Mouse (Mus musculus) kidney, embryonic 14.5 days (tissue): ENCODE results near the gene Golt1b. TPM values are rescaled to one million over a fixed set of nuclear protein-coding genes. Genes with fewer than 3 reads are reported as not detected.
A peak's percentile ranks its signal among the peaks of the same experiment; 100 is the strongest.

ENCODE experiments used
- ATAC-seq: fragments of 200-750 bp; cut with Nextera tagmentation; 2 replicates; pipeline ENCODE4 v1.8.0; 2017; ENCODE audit warnings: moderate number of reproducible peaks, mild to moderate bottlenecking, moderate TSS enrichment, moderate library complexity; ENCODE audit not compliant: low FRiP score, low TSS enrichment
- H3K27ac ChIP-seq: fragments of 300-500 bp; sonication (generic); 2 replicates; pipeline ENCODE4 v1.5.1; 2014; ENCODE audit warnings: low read depth, mild to moderate bottlenecking, low read length, moderate library complexity, mixed read lengths
- H3K27me3 ChIP-seq: fragments of 300-500 bp; sonication (generic); 2 replicates; pipeline ENCODE4 v1.6.1; 2014; ENCODE audit warnings: mild to moderate bottlenecking, low read length; ENCODE audit not compliant: control insufficient read depth, insufficient read depth
- H3K36me3 ChIP-seq: fragments of 300-500 bp; sonication (generic); 2 replicates; pipeline ENCODE4 v1.6.1; 2014; ENCODE audit warnings: low read length, mixed read lengths; ENCODE audit not compliant: control insufficient read depth, insufficient read depth
- H3K4me1 ChIP-seq: fragments of 300-500 bp; sonication (generic); 2 replicates; pipeline ENCODE4 v1.6.1; 2014; ENCODE audit warnings: low read length, mixed read lengths; ENCODE audit not compliant: control insufficient read depth, insufficient read depth
- H3K4me2 ChIP-seq: fragments of 300-500 bp; sonication (generic); replicated peaks from 2 replicates; pipeline ENCODE4 v1.6.1; 2014; ENCODE audit warnings: low read depth, mild to moderate bottlenecking, low read length
- H3K4me3 ChIP-seq: fragments of 300-500 bp; sonication (generic); 2 replicates; pipeline ENCODE4 v1.5.1; 2014; ENCODE audit warnings: mild to moderate bottlenecking, low read length
- H3K9ac ChIP-seq: fragments of 300-500 bp; sonication (generic); 2 replicates; pipeline ENCODE4 v1.6.1; 2014; ENCODE audit warnings: low read depth, mild to moderate bottlenecking, low read length, moderate library complexity
- H3K9me3 ChIP-seq: fragments of 300-500 bp; sonication (generic); 2 replicates; pipeline ENCODE4 v1.6.1; 2016; ENCODE audit warnings: low read length; ENCODE audit not compliant: control insufficient read depth
- WGBS: fragments of 180-500 bp; shearing (Covaris S2); extraction: QIAGEN DNeasy Blood & Tissue Kit; methylation state at CpG from one replicate; pipeline ENCODE4 v1.1.7; 2014; 5-methylcytosine and 5-hydroxymethylcytosine counted together
- polyA plus RNA-seq: library from polyadenylated mRNA; unstranded; fragments of >200 nt; fragmentation: Nextera tagmentation; extraction: Ambion mirVana; gene quantifications from 2 replicates; pipeline ENCODE4 v1.2.1, GENCODE M21; 2014

Golt1b gene
- polyA plus RNA-seq, 1 experiment from 2014 or later = 122 TPM

DNA sequence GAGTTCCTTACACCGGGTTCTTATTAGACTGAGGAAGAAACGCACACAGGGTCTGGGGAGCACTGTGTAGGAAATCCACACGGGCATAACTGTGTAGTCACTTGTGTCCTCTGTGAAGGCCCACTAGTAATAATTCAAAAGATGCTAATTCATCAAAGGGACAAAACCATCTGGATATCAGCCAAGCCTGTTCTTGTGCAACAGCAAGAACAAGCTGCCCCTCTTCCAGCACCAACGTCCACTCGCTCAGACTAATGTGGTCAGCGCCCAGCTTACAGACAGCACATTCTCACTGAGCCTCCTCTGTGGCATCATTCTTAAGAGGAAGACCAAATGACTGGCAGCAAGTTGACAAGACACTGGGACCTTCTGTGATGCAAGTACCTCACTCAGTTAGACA, 7.1 kb upstream of the Golt1b start:
- Histone ChIP-seq H3K36me3 (peaks cover 17% of the 10 kb centered on the region), H3K27ac (no peak overlapping the region), H3K9ac (no peak overlapping the region), H3K4me2 (no peak overlapping the region), H3K9me3 (no peaks in the 10 kb centered on the region), H3K27me3 (no peaks in the 10 kb centered on the region), H3K4me1 (no peaks in the 10 kb centered on the region), H3K4me3 (no peak overlapping the region)
- WGBS = 90% methylated on average over 6 of the region's 6 CpGs
- ATAC-seq = no peak

DNA sequence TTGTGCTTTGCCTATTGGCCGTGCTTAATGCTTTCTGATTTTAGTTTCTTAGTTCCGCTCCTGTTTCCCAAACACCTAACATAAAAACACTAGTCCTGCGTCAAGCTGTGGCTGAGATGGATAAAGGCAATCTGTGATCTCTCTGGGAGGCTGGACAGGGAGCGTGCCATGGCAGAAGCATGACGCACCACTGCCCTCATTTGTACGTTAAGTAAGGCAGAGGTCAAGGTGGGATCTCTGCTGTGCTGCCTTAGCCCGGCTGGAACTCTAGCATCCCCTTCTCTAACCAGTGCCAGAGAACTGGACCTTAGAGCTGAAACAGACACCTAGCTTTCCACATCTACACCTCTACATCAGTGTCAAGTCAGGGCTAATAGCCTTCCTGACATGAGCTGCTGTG, 5.4 kb upstream of the Golt1b start:
- no peak overlapping the region for H3K4me3 ChIP-seq
- H3K4me2 ChIP-seq = no peak overlapping the region
- no peaks in the 10 kb centered on the region for H3K9me3 ChIP-seq
- WGBS = 85% methylated on average over 7 of the region's 7 CpGs
- H3K27ac ChIP-seq = no peak overlapping the region
- no peaks in the 10 kb centered on the region for H3K27me3 ChIP-seq
- ATAC-seq = no peak
- H3K9ac ChIP-seq = no peak overlapping the region
- peaks cover 4% of the 10 kb centered on the region; the same call in 1 of the 2 replicates for H3K4me1 ChIP-seq
- peaks cover 4% of the 10 kb centered on the region; the same call in 1 of the 2 replicates for H3K36me3 ChIP-seq

DNA sequence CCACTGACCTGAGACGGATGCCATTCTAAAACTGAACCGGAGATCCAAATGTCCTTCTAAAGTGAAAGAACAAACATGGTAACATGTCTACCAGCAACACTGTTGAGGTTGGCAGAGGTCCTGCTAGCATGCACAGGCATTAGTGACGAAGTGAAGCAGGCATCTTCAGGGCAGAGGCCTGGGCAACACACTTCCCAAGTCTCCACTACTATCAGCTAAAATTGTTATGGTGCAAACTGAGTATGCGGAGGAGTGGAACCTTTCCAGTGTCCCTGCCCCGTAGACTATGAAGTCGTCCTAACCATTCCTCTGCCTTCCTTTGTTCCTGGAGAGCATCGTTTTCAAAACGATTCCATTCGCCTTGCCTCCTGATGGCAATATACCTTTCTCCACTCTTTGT, 2.5 kb upstream of the Golt1b start:
- no peaks in the 10 kb centered on the region for H3K27me3 ChIP-seq
- H3K4me2 ChIP-seq = no peak overlapping the region
- peaks cover 16% of the 10 kb centered on the region for H3K4me1 ChIP-seq
- ATAC-seq = no peak
- 88% methylated on average over 9 of the region's 9 CpGs for WGBS
- no peak overlapping the region for H3K27ac ChIP-seq
- H3K4me3 ChIP-seq = no peak overlapping the region
- no peaks in the 10 kb centered on the region for H3K9me3 ChIP-seq
- H3K9ac ChIP-seq = no peak overlapping the region
- no peaks in the 10 kb centered on the region for H3K36me3 ChIP-seq

DNA sequence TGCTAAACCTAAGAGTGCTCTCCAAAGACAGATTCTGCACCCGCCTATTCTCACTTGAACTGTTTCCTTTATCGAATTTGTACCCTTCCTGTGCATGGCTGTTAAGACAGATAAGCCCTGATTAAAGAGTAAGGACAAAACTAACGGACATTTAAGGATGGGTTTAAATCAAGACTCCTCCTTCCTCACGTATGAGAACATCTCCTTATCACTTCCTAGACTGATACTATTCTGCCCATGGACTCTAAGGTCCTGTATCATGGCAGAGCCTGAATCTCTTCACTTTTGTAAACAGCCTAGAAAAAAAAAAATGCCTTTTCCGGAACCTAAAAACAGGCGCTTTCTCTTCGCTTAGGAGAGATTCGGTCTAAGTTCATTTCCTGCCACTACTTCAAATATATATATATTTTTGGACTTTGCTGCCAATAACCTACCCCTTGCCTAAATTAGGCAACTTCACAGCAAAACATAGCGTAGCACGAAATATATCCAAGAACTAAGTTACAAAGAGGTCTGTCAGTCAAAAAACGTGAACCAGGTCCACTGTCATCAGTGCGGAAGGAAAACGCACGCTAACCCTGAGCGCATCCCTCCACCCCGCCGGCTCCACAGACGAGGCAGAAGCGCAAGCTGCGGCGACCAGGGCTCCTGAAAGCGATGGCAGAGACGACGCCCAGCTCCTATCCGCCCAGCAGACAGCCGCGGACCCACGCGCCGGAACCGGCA, 573 bp upstream of the Golt1b start:
- ATAC-seq = peak; percentile 87; the same call in 1 of the 2 replicates
- peak overlapping the region; percentile 68 for H3K4me2 ChIP-seq
- H3K4me1 ChIP-seq = peaks cover 16% of the 10 kb centered on the region
- no peaks in the 10 kb centered on the region for H3K27me3 ChIP-seq
- no peaks in the 10 kb centered on the region for H3K36me3 ChIP-seq
- no peaks in the 10 kb centered on the region for H3K9me3 ChIP-seq
- H3K4me3 ChIP-seq = peak overlapping the region; percentile 71
- peak overlapping the region; percentile 84 for H3K9ac ChIP-seq
- H3K27ac ChIP-seq = no peak overlapping the region; the same call in 1 of the 2 replicates
- 4% methylated on average over 31 of the region's 31 CpGs for WGBS

DNA sequence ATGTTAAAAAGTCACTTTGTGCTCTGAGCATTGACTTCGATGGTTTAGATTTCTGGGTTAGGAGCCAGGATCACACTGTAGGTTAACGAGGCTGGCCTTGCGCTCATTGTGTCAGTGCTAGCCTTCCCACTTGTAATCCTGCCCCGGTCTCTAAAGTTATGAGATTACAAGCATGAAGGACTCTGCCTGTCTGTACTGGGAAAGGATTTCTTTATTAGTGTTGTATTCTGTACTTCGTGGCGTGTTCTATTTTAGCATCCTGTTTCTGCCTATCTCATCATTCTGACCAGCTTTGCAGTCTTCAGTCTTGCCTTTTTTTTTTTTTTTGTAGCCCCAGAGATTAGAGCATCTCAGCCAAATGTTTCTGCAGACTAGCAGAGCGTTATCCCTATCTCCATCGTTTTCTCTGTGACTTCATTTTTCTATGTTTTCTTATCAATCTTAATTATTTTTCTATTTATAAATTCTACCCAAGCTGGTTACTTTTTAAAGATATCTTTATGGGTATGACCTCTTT, 792 bp downstream of the Golt1b start:
- H3K4me3 ChIP-seq = peak overlapping the region; percentile 71
- no peaks in the 10 kb centered on the region for H3K27me3 ChIP-seq
- no peaks in the 10 kb centered on the region for H3K9me3 ChIP-seq
- no peak overlapping the region for H3K27ac ChIP-seq
- WGBS = 20% methylated on average over 8 of the region's 8 CpGs
- H3K4me1 ChIP-seq = peaks cover 16% of the 10 kb centered on the region
- peak overlapping the region; percentile 38 for H3K4me2 ChIP-seq
- peaks cover 2% of the 10 kb centered on the region; the same call in 1 of the 2 replicates for H3K36me3 ChIP-seq
- H3K9ac ChIP-seq = peak overlapping the region; percentile 84
- ATAC-seq = no peak

DNA sequence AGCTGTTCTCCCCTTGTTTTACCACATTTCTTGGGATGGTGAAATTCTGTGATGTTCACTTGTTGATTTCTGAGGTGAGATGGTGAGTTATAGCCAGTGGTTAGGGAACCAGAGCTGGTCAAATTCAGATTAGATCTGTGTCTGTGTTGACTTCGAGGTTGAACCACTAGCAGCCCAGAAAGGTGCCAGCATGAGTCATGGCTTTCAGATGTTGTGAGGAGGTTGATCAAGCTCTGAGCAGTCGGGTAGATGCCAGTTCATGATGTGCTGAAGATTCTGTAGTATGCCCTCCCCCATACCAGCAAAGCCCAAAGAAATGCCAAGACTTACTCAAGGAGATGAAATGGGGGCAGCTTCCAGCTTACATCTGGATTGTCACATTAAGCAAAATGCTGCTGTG, 2.1 kb downstream of the Golt1b start:
- ATAC-seq = no peak
- H3K9ac ChIP-seq = peak overlapping the region; percentile 18; the same call in 1 of the 2 replicates
- WGBS = 78% methylated on average over 2 of the region's 2 CpGs
- no peaks in the 10 kb centered on the region for H3K9me3 ChIP-seq
- no peaks in the 10 kb centered on the region for H3K27me3 ChIP-seq
- H3K4me1 ChIP-seq = peaks cover 16% of the 10 kb centered on the region
- no peak overlapping the region for H3K4me3 ChIP-seq
- peaks cover 14% of the 10 kb centered on the region for H3K36me3 ChIP-seq
- H3K27ac ChIP-seq = no peak overlapping the region
- H3K4me2 ChIP-seq = no peak overlapping the region

DNA sequence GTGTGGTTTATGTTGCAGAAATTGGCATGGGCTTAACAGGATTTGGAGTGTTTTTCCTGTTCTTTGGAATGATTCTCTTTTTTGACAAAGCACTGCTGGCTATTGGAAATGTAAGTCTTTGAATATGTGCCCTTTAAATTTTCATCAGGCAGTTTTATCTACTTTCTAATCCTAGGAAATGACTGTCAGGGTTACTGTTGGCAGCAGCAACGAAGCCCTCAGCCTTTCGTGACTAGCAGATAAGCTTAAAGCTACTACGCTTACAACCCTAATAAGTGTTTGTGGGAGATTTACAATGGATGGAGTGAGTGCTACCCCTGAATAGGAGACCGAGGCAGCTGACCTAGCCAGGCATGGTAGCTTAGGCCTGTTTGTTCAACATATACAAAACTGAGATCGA, 5.3 kb downstream of the Golt1b start:
- Histone ChIP-seq H3K9me3 (no peaks in the 10 kb centered on the region), H3K4me2 (no peak overlapping the region), H3K36me3 (peaks cover 38% of the 10 kb centered on the region), H3K27me3 (no peaks in the 10 kb centered on the region), H3K4me3 (no peak overlapping the region), H3K27ac (no peak overlapping the region), H3K9ac (no peak overlapping the region), H3K4me1 (peaks cover 12% of the 10 kb centered on the region)
- 86% methylated on average over 5 of the region's 5 CpGs for WGBS
- no peak for ATAC-seq

DNA sequence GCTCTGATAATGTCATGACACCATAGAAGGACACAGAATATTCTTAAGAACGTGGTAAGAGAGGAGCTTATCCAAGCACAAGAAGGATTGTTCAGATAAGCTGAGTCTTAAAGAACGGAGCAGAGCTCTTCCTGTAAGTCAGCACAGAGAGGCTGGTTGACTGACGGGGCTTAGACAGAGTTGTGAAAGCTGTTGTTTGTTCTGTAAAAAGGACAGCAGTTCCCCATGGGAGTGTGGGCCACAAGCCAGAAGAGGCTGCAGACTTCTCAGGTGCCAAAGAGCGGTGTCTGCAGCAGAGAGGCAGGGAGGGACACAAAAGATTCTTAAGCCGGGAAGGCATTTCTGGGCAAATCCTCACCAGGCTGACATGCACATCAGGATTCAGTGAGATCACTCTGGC, 7.6 kb downstream of the Golt1b start:
- H3K36me3 ChIP-seq = peaks cover 38% of the 10 kb centered on the region

DNA sequence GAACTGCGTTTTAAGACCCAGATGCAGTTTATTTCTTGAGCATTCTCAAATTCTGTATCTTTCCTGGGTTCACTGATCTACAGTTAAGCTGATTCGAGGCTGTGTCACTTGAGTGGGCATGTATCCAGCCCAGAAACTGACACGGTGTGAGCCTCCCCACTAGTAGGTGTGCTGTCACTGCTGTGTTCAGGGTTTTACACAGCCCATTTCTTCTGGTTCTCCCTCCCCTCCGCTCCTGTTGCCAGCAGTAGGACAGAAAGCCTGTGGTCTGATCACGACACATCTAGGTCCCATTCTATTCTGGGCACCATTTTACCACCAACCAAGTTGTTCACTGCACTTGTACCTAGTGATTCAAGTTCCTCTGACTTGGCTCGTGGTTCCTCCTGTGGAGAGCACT, 8.7 kb downstream of the Golt1b start:
- Histone ChIP-seq H3K36me3 (peaks cover 46% of the 10 kb centered on the region), H3K27me3 (no peaks in the 10 kb centered on the region), H3K9me3 (no peaks in the 10 kb centered on the region), H3K4me1 (no peaks in the 10 kb centered on the region), H3K9ac (no peak overlapping the region), H3K27ac (no peak overlapping the region), H3K4me2 (no peak overlapping the region), H3K4me3 (no peak overlapping the region)
- no peak for ATAC-seq
- 92% methylated on average over 6 of the region's 6 CpGs for WGBS

More for the DNA sequence above, 7.6 kb downstream of the Golt1b start:
- Histone ChIP-seq H3K4me3 (no peak overlapping the region), H3K4me1 (no peaks in the 10 kb centered on the region), H3K27ac (no peak overlapping the region), H3K27me3 (no peaks in the 10 kb centered on the region), H3K9me3 (no peaks in the 10 kb centered on the region), H3K9ac (no peak overlapping the region), H3K4me2 (no peak overlapping the region)
- 91% methylated on average over 5 of the region's 5 CpGs for WGBS
- no peak for ATAC-seq
